Mouse (Mus musculus) cortical plate, adult 2 months (tissue): ENCODE measurements at regions not wholly inside any gene's neighbourhood (a gene's known extent, or its start where the extent isn't known, plus 50 kb on each side); places are given as distances from the start of the nearest gene placed in this dataset.

ENCODE experiments used
- CTCF ChIP-seq: fragments of 200-500 bp; IDR thresholded peaks from 2 replicates; pipeline ENCODE4 v1.5.1; 2011; ENCODE audit warnings: mild to moderate bottlenecking, control low read depth, low read length; ENCODE audit not compliant: insufficient read depth; ENCODE audit errors: extremely low read depth
- POLR2A ChIP-seq: fragments of 200-500 bp; IDR thresholded peaks from 2 replicates; pipeline ENCODE4 v1.6.1; 2011; ENCODE audit warnings: mild to moderate bottlenecking, low read length, control low read depth; ENCODE audit not compliant: insufficient read depth; ENCODE audit errors: extremely low read depth

- TF ChIP-seq CTCF (no peak), POLR2A (no peak)
These were observed 135.0 kb downstream of the Slc35b3 start for GRCm38 (mm10) chr13:38825649-38826048.
